Mouse (Mus musculus) MN1 (cell line): ENCODE measurements at regions not wholly inside any gene's neighbourhood (a gene's known extent, or its start where the extent isn't known, plus 50 kb on each side); places are given as distances from the start of the nearest gene placed in this dataset.

Source experiments
- DNase-seq: peaks from one replicate; pipeline ENCODE4 v3.0.0-alpha.2; 2016; ENCODE audit warnings: low spot score

DNA sequence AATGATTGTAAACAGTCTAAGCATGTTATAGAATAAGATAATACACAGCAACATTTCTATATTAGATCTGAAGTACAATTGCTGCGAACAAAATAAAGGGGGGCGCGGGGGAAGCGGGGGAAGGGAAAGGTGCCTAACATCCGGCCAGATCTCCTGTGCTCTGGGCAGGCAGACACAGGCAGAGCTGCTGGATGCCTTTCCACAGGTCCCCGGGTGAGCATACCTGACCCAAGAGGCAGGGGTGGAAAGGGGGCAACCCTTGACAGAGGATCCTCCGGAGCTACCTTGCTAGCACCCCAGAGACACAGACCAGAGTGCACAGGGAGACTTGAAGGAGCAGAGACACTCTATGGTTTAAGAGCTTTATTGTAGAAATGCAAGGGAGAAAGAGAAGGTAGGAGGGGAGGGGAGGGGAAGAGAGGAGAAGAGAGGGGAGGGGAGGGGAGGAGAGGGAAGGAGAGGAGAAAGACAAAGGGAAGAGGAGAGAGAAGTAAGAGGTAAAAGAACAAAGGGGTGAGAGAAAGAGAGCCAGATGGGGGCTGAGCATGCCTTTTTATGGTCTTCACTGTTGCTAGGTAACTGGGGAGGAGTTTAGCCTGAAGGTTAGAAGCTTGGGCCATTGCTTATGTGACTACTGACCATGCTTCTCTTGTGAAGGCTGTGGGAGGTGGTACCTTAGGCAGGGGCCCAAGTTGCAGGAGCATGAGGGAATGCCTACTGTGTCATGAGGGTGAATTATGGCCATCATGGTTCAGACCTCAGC lies 308.2 kb upstream of the Negr1 start:
- DNase-seq: no peak

GRCm38 (mm10) chr3:156256719-156257118 lies 304.9 kb upstream of the Negr1 start:
- no peak for DNase-seq

DNA sequence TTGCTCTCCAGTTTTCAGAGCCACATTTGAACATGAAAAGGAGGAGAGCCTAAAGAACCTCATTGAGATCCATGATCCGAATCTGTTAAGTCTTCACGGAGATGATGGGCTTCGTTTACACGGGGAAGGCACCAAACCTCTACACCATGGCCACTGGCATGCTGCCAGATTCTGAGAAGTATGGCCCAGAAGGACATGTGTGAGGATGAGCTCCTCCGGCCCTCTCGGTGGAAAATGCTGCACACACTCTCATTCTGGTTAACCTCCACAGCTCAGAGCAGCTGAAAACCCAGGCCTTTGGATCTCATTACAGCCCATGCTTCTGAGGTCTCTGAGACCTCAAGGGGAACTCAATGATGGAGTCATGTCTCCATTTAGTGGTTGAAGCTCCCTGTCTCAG lies 296.9 kb upstream of the Negr1 start:
- DNase-seq: no peak

- DNase-seq: no peak
These were observed 293.9 kb upstream of the Negr1 start for GRCm38 (mm10) chr3:156267727-156268126.

DNA sequence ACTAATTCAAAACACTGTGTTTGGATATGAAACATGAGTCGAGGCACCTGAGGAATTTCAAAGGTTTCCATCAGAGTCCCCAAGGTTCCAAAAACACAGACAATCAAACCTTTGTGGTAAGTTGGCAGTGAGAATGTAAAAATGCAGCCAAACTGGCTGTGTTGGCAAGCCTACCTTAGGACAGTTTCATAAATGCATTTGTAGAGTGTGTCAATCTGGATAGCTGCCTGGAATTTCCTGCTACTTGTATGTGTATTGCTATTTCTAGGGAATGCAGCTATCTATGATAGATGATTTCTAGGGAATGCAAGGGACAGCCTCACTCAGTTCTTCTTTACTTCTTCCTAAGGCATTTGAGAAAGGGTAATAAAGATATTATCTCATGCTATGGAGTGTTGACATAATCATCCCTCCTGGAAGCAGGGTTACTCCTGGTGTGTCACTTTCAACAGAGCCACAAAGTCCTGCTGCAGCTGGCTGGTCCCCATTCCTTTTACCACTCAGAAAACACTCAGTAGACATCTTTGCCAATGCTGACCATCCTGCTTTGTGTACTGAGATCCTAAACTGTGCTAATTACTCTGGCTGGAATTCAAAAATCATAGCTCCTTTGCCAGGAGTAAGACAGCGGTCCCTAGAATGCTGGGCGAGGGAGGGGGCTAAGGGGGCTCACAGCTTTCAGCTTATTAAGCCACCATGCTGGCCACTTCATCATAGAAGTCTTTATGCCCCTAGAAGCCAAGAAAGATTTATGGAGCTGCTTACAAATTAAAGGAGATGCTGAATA lies 261.4 kb upstream of the Negr1 start:
- DNase-seq: no peak

DNA sequence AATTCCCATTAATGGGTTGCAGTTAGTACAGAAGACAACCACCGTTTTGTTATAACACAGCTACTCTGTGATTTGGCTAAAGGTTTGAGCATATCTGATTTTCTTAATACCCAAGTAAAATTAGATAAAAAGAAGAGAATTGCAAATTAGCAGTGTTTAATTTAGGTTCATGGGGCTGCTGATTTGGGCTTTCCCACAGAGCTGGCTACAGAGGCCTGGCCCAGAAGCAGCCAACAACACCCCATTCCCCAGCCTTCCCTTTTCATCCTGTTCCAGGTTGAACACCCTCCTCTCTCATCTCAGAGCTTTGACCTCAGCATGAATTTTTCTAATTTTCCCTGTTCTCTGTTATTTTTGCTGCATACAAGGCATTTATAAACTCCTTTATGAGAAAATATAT lies 260.3 kb upstream of the Negr1 start:
- no peak for DNase-seq

DNA sequence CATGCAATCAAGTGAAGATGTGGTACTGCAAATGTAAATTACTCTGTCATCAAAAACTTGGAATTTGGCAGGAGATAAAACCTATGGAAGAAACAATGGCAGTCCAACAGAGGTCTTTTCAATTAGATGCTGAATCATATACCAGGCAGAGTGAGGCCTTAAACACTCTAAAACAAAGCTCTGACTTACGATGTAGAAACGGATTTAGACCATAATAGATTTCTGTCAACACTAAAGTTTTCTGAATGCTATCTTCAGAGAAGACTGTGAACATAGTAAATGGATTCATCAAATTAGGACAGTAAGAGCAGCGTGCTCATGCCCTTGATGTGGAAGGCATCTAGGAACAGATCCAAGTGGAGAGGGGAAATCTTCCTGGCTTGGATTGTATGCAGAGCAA lies 259.8 kb upstream of the Negr1 start:
- DNase-seq: no peak

- DNase-seq: no peak
These were observed 257.4 kb upstream of the Negr1 start for GRCm38 (mm10) chr3:156304174-156304573.

- DNase-seq: no peak
These were observed 256.5 kb upstream of the Negr1 start for GRCm38 (mm10) chr3:156305064-156305463.

GRCm38 (mm10) chr3:156335033-156335793 lies 226.4 kb upstream of the Negr1 start:
- no peak for DNase-seq

- no peak for DNase-seq
These were observed 220.1 kb upstream of the Negr1 start for GRCm38 (mm10) chr3:156341484-156341883.

DNA sequence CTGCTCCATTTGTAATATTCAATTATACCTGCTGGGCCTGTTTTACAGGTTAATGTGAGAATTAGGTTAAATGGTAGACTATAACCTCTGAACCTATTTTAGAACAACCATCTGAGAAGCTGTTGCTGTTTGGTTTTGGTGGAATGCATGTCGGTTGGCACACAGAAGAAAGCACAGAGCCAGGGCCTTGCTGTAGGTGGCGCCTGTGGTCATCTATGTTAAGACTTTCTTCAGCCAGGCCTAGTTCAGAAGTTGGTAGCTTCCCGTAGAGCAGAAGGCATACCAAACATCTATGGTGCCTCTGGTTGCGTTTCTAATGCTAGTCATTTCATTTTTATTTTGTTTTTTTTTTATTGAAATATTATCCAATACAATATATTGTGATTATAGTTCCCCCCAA lies 209.9 kb upstream of the Negr1 start:
- no peak for DNase-seq

DNA sequence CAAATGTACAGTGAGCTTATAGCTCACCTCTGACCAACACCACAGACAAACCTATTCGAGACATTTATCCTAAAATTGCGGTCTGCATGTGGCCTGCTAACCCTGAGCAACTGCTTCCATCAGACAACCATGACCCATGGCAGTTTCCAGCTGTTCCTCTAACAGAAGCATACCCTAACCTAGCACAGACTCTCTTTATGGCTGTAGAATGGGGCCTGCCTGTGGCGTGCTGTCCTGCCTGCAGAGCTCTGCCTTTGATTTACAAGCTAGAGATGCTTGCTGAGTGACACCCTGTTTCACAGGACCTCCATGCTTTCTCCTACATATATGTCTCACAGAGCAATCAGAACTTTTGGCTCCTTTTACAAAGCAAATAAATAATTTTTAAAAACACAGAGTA lies 208.2 kb upstream of the Negr1 start:
- no peak for DNase-seq

- no peak for DNase-seq
These were observed 207.6 kb upstream of the Negr1 start for GRCm38 (mm10) chr3:156353841-156354473.

DNA sequence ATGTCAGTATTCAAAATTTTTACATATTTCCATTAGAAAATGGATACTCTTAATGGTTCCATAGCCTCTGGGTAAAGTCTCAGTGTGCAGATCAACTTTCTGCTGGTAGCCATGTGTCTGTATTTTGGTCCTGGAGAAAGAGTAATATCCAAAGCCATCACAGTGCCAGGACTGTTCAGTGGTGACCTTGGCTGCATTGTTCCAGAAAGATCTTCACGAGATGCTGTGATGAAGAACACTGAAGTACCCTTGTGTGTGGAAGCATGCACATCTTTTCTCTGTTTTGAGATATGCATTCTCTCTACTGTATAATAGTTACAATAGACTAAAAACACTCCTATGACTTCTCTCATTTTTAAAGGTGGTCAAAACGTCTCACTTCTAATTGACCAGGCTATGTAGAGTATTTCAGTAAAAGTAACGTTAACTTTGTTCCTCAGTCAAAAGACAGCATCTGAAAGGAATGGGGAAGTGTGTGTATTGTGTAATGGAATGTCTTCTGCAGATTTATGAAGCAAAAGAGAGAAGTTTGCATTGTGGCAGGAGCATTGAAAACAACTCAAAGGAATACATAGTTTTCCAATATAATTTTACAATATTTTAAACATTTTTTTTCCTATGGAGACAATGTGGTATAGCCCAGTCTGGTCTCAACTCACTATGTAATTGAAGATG lies 192.8 kb upstream of the Negr1 start:
- DNase-seq: no peak

DNA sequence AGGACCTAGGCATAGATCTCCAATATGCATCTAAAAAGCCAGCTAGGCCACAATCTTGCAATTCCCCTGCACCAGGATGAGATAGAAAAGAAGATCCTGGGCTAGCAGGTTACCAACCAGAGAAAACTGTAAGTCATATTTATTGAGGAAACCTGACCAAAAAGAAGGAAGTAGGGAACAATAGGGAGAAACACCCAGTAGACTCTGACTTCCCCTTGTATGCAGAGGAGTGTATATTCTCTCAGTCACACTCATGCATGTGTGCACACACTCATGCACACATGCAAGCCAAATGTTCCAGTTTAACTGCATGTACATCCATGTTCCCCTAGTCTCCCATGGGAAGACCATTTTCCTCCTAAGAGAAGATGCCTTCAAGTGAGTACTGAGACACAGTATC lies 184.9 kb upstream of the Negr1 start:
- no peak for DNase-seq

DNA sequence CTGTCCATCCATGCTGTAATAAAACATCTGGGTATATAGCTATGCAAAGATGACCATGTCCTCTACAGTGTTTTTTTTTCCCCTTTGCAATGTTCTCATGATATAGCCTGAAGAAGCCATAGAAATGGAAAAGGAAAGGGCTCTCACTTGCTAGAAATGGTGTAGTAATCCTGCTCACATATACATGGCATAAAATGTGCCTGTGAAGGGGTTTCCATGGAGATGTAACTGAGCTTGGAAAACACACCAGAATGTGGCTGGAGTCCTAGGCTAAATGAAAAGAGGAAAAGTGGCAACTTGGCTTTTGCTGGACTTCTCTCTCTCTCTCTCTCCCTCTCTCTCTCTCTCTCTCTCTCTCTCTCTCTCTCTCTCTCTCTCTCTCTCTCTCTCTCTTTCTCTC lies 178.7 kb upstream of the Negr1 start:
- DNase-seq: no peak

- no peak for DNase-seq
These were observed 155.5 kb upstream of the Negr1 start for GRCm38 (mm10) chr3:156406136-156406535.

GRCm38 (mm10) chr3:156407112-156407511 lies 154.5 kb upstream of the Negr1 start:
- no peak for DNase-seq

DNA sequence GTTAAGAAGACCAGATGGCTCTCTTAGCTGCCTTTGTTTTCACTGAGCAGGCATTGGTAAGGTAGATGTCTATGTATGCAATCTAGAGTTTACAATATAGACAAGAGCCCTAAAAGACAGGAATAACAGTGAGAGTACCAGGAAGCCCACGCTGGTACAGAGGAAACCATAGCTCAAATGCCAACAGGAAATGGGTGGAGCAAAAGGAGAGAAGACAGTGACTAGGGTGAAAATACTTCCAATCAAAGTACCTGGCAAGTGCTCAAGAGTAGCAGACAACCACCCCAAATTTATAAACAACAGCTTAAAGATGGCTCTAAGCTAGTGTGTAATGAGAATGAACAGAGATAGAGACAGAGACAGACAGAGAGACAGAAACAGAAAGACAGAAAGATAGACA lies 151.5 kb upstream of the Negr1 start:
- no peak for DNase-seq

DNA sequence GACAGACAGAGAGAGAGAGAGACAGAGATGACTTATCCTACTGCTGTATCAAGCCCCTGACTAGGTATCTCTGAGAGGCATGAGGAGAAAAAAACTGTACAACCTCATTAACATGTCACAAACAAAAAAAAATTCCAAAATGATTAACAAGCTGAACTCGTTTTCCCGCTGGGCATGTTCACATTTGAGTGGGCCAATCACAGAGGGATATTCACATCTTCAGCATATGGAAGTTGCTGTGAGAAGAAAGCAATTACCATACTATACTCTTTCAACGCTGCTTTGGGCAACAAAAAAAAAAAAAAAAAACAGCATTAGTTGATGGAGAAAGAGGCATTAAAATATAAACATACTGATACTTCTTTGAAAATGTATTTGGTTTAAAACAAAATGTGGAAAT lies 148.8 kb upstream of the Negr1 start:
- no peak for DNase-seq
